ENCODE assay signal across 16 mouse cellular contexts in the genomic region with DNA sequence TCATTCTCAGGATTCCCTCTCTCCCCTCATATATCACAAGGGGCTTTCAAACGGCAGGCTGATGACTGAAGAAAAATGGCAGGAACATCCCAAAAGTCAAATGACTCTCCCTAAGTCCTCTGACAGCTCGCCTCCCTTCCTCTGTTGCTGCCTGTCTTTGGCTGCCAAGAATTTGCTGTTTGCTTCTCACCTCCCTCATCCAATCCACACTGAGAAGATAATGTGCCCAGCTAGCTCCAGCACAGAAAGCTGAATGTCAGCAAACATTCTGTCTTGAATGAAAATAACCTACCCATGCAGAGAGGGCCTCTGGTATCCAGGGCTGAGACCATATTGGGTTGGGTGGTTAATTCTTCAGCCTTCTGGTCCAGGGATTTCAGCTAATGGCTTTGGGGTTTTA.
DNase-seq lines count a peak whose midpoint lies in the region; ATAC-seq and TF ChIP-seq lines count a peak whose summit lies in the region.
"Had no signal": no experiment of that assay in that cellular context is flagged by ENCODE, and none has a peak within 500 bp of the region (broad histone marks: within the 10 kb centered on the region; RNA-seq: fewer than 3 reads in every experiment).

No protein-coding gene starts in this region.

- H3K36me3 ChIP-seq in forebrain, postnatal 0 days (ENCODE audit: insufficient read depth): no peaks in the 10 kb centered on the region
- no peaks in the 10 kb centered on the region for H3K36me3 ChIP-seq in forebrain, embryonic 12.5 days (replicated peaks)
- no peaks in the 10 kb centered on the region for H3K36me3 ChIP-seq in midbrain, postnatal 0 days (ENCODE audit: insufficient read depth, low read length)
- H3K36me3 ChIP-seq in midbrain, embryonic 10.5 days: no peaks in the 10 kb centered on the region
- H3K36me3 ChIP-seq: embryonic facial prominence, embryonic 13.5 days; limb, embryonic 10.5 days; liver, embryonic 13.5 days had no signal

- no peaks in the 10 kb centered on the region for H3K4me1 ChIP-seq in forebrain, postnatal 0 days (ENCODE audit: insufficient read depth)
- H3K4me1 ChIP-seq in forebrain, embryonic 12.5 days: no peaks in the 10 kb centered on the region
- no peaks in the 10 kb centered on the region for H3K4me1 ChIP-seq in midbrain, postnatal 0 days (ENCODE audit: insufficient read depth, low read length)
- H3K4me1 ChIP-seq in midbrain, embryonic 10.5 days: no peaks in the 10 kb centered on the region
- H3K4me1 ChIP-seq: limb, embryonic 10.5 days; liver, embryonic 13.5 days had no signal

- no peak overlapping the region for H3K4me3 ChIP-seq in forebrain, postnatal 0 days (ENCODE audit: low read depth, low read length)
- H3K4me3 ChIP-seq in forebrain, embryonic 12.5 days (replicated peaks): no peak overlapping the region
- no peak overlapping the region for H3K4me3 ChIP-seq in midbrain, postnatal 0 days (ENCODE audit: low read depth, low read length)
- H3K4me3 ChIP-seq in midbrain, embryonic 10.5 days: no peak overlapping the region
- H3K4me3 ChIP-seq: embryonic facial prominence, embryonic 13.5 days; limb, embryonic 10.5 days; liver, embryonic 13.5 days had no signal

- DNase-seq in forebrain, postnatal 0 days: peak; percentile 31
- peak; percentile 22 for DNase-seq in midbrain, postnatal 0 days (ENCODE audit: low spot score)
- DNase-seq in midbrain, embryonic 10.5 days (ENCODE audit: low spot score): no peak
- DNase-seq in layer of hippocampus, postnatal 36 days: peak; percentile 4 to 7
- no peak for DNase-seq in kidney, postnatal 10 days
- DNase-seq in adrenal gland, postnatal 4 days (ENCODE audit: low spot score in 2 of 2): no peak
- no peak for DNase-seq in embryo, embryonic 9.5 days (ENCODE audit: extremely low spot score)
- DNase-seq: adrenal gland, adult 2 months; heart, postnatal 4 days; liver, embryonic 13.5 days had no signal

- WGBS in forebrain, postnatal 0 days: 53% methylated on average over 2 of the region's 2 CpGs
- WGBS in forebrain, embryonic 12.5 days: 81% methylated on average over 2 of the region's 2 CpGs
- 65% methylated on average over 2 of the region's 2 CpGs for WGBS in midbrain, postnatal 0 days
- WGBS in midbrain, embryonic 10.5 days: 64% methylated on average over 2 of the region's 2 CpGs

- H3K9me3 ChIP-seq in forebrain, postnatal 0 days (ENCODE audit: low read length): no peaks in the 10 kb centered on the region
- H3K9me3 ChIP-seq in forebrain, embryonic 12.5 days: no peaks in the 10 kb centered on the region
- no peaks in the 10 kb centered on the region for H3K9me3 ChIP-seq in midbrain, postnatal 0 days (ENCODE audit: low read length)
- no peaks in the 10 kb centered on the region for H3K9me3 ChIP-seq in midbrain, embryonic 10.5 days (replicated peaks)
- H3K9me3 ChIP-seq: embryonic facial prominence, embryonic 13.5 days; limb, embryonic 10.5 days; liver, embryonic 13.5 days had no signal

- H3K9ac ChIP-seq in forebrain, postnatal 0 days: no peak overlapping the region
- no peak overlapping the region for H3K9ac ChIP-seq in forebrain, embryonic 12.5 days
- no peak overlapping the region for H3K9ac ChIP-seq in midbrain, postnatal 0 days (replicated peaks; ENCODE audit: low read length, poor library complexity, severe bottlenecking)
- H3K9ac ChIP-seq: embryonic facial prominence, embryonic 13.5 days; liver, embryonic 13.5 days had no signal

- H3K27me3 ChIP-seq in forebrain, postnatal 0 days (ENCODE audit: insufficient read depth, low read length): no peaks in the 10 kb centered on the region
- H3K27me3 ChIP-seq in forebrain, embryonic 12.5 days: no peaks in the 10 kb centered on the region
- H3K27me3 ChIP-seq in midbrain, postnatal 0 days (ENCODE audit: insufficient read depth, low read length): no peaks in the 10 kb centered on the region
- no peaks in the 10 kb centered on the region for H3K27me3 ChIP-seq in midbrain, embryonic 10.5 days (ENCODE audit: low read depth, poor library complexity, severe bottlenecking)
- H3K27me3 ChIP-seq: embryonic facial prominence, embryonic 13.5 days; liver, embryonic 13.5 days had no signal

- no peak overlapping the region for H3K27ac ChIP-seq in forebrain, postnatal 0 days (ENCODE audit: low read depth, low read length)
- no peak overlapping the region for H3K27ac ChIP-seq in forebrain, embryonic 12.5 days
- H3K27ac ChIP-seq in midbrain, postnatal 0 days (ENCODE audit: low read depth, low read length): no peak overlapping the region
- H3K27ac ChIP-seq in midbrain, embryonic 10.5 days (replicated peaks): no peak overlapping the region
- H3K27ac ChIP-seq: embryonic facial prominence, embryonic 13.5 days; limb, embryonic 10.5 days; liver, embryonic 13.5 days; stomach, postnatal 0 days had no signal

- TF ChIP-seq CTCF in forebrain, postnatal 0 days (IDR thresholded peaks at IDR 0.05; ENCODE audit: low read depth): no peak
- TF ChIP-seq CTCF in midbrain, postnatal 0 days (IDR thresholded peaks at IDR 0.05): no peak

- no peak overlapping the region for H3K4me2 ChIP-seq in forebrain, postnatal 0 days (ENCODE audit: low read depth)
- H3K4me2 ChIP-seq in forebrain, embryonic 12.5 days: no peak overlapping the region
- H3K4me2 ChIP-seq in midbrain, postnatal 0 days (ENCODE audit: low read depth, low read length, poor library complexity, severe bottlenecking): no peak overlapping the region
- H3K4me2 ChIP-seq: embryonic facial prominence, embryonic 13.5 days; liver, embryonic 13.5 days; midbrain, embryonic 11.5 days had no signal

- peak; percentile 80 for ATAC-seq in forebrain, postnatal 0 days
- no peak for ATAC-seq in forebrain, embryonic 12.5 days (ENCODE audit: low FRiP score)
- no peak for ATAC-seq in midbrain, postnatal 0 days (ENCODE audit: low FRiP score)
- ATAC-seq: inflammation-experienced regulatory T-cells, adult 6 months had no signal

Comparison
In these comparisons a context has a peak if more than half of its experiments do, and no peak if none do; other contexts are left out.
1. DNase-seq: peak in forebrain, postnatal 0 days (single experiment), midbrain, postnatal 0 days (single experiment) and layer of hippocampus, postnatal 36 days (2 of 2); none in midbrain, embryonic 10.5 days (single experiment), kidney, postnatal 10 days (single experiment), adrenal gland, postnatal 4 days (0 of 2) and embryo, embryonic 9.5 days (single experiment).